8 mouse cellular contexts compared by ENCODE assay signal in genomic region chr6:97148383-97149251, GRCm38 (mm10). TPM values are rescaled to one million over a fixed set of nuclear protein-coding genes. Genes with fewer than 3 reads are reported as not detected.
DNase-seq lines count a peak whose midpoint lies in the region; ATAC-seq lines count a peak whose summit lies in the region.

Gene Eogt, minus strand, starts transcription at chr6:97149182.

- no peaks in the 10 kb centered on the region for H3K36me3 ChIP-seq in hindbrain, embryonic 11.5 days (ENCODE audit: control insufficient read depth, insufficient read depth, low read length)

- peak; percentile 73 for ATAC-seq in hindbrain, embryonic 11.5 days (ENCODE audit: low FRiP score)

- no peaks in the 10 kb centered on the region for H3K9me3 ChIP-seq in hindbrain, embryonic 11.5 days (ENCODE audit: control insufficient read depth, low read length)

- no peaks in the 10 kb centered on the region for H3K27me3 ChIP-seq in hindbrain, embryonic 11.5 days (ENCODE audit: control insufficient read depth, insufficient read depth, low read length)

- peak within 1 kb of the TSS; percentile 96 for H3K4me2 ChIP-seq in hindbrain, embryonic 11.5 days (replicated peaks; ENCODE audit: low read depth, low read length)

- peaks cover 2% of the 10 kb centered on the region; the same call in 1 of the 2 replicates for H3K4me1 ChIP-seq in hindbrain, embryonic 11.5 days (replicated peaks; ENCODE audit: control insufficient read depth, insufficient read depth, low read length)

- peak; percentile 82 for DNase-seq in MN1 (ENCODE audit: low spot score)
- peak; percentile 76 for DNase-seq in cerebellum, adult 9-10 months
- peak; percentile 48 to 73 for DNase-seq in frontal cortex, postnatal 10 days (ENCODE audit: low spot score in 2 of 2)
- peak; percentile 78 for DNase-seq in hindbrain, embryonic 11.5 days (ENCODE audit: low spot score)
- peak; percentile 66 to 77 for DNase-seq in layer of hippocampus, postnatal 10 days (ENCODE audit: low spot score in 2 of 2)
- DNase-seq in lung, postnatal 10 days, result peak; percentile 89
- peak; percentile 56 for DNase-seq in ovary, postnatal 14 days (ENCODE audit: low spot score)
- DNase-seq in thymus, postnatal 10 days (ENCODE audit: low spot score in 2 of 2), result peak; percentile 67 to 85

- H3K4me3 ChIP-seq in hindbrain, embryonic 11.5 days (ENCODE audit: low read depth, low read length), result peak within 1 kb of the TSS; percentile 60

- peak within 1 kb of the TSS; percentile 71 for H3K27ac ChIP-seq in hindbrain, embryonic 11.5 days (ENCODE audit: low read depth, low read length)

- peak within 1 kb of the TSS; percentile 91 for H3K9ac ChIP-seq in hindbrain, embryonic 11.5 days (ENCODE audit: low read depth, low read length)

- WGBS in hindbrain, embryonic 11.5 days, result under 1% methylated on average over 56 of the region's 56 CpGs

RNA-seq across cellular contexts. Expression of gene Eogt, which starts in this region (rescaled TPM):
- 8.4 and 8.6 TPM in 2 replicates for polyA plus RNA-seq in hindbrain, embryonic 11.5 days (2014; fragmentation: Nextera tagmentation; extraction: Ambion mirVana)
- total RNA-seq in layer of hippocampus, postnatal 10 days (2021), result 10 to 100 TPM; 32.2 to 35.2 TPM

Comparison
In these comparisons a context has a peak if more than half of its experiments do, and no peak if none do; other contexts are left out.
1. Peak in every context shown above with its lines: DNase-seq, ATAC-seq, H3K4me3 ChIP-seq and H3K27ac ChIP-seq.